10 mouse cellular contexts compared by ENCODE assay signal in genomic region chr9:43826558-43827253, GRCm38 (mm10).
A peak's percentile ranks its signal among the peaks of the same experiment; 100 is the strongest.
DNase-seq lines count a peak whose midpoint lies in the region; ATAC-seq and TF ChIP-seq lines count a peak whose summit lies in the region.
"Had no signal": no experiment of that assay in that cellular context is flagged by ENCODE, and none has a peak within 500 bp of the region (broad histone marks: within the 10 kb centered on the region; RNA-seq: fewer than 3 reads in every experiment).

No protein-coding gene starts in this region.

- H3K27me3 ChIP-seq in forebrain, embryonic 10.5 days (ENCODE audit: poor library complexity, severe bottlenecking), result peaks cover 7% of the 10 kb centered on the region; the same call in 1 of the 2 replicates
- no peaks in the 10 kb centered on the region for H3K27me3 ChIP-seq in forebrain, embryonic 13.5 days
- no peaks in the 10 kb centered on the region for H3K27me3 ChIP-seq in liver, postnatal 0 days (ENCODE audit: insufficient read depth, low read length)
- H3K27me3 ChIP-seq in liver, embryonic 11.5 days (replicated peaks; ENCODE audit: control insufficient read depth, insufficient read depth, low read length), result no peaks in the 10 kb centered on the region; the same call in 1 of the 2 replicates
- H3K27me3 ChIP-seq in intestine, embryonic 16.5 days (replicated peaks; ENCODE audit: control insufficient read depth, insufficient read depth, low read length), result no peaks in the 10 kb centered on the region

- 48% methylated on average over 8 of the region's 8 CpGs for WGBS in forebrain, embryonic 10.5 days
- 36% methylated on average over 8 of the region's 8 CpGs for WGBS in forebrain, embryonic 13.5 days
- WGBS in liver, postnatal 0 days (ENCODE audit: insufficient replicate concordance), result 66% methylated on average over 8 of the region's 8 CpGs
- WGBS in liver, embryonic 11.5 days, result 72% methylated on average over 8 of the region's 8 CpGs
- WGBS in intestine, embryonic 16.5 days, result 46% methylated on average over 8 of the region's 8 CpGs

- no peaks in the 10 kb centered on the region for H3K9me3 ChIP-seq in forebrain, embryonic 10.5 days
- no peaks in the 10 kb centered on the region for H3K9me3 ChIP-seq in forebrain, embryonic 13.5 days (replicated peaks)
- no peaks in the 10 kb centered on the region for H3K9me3 ChIP-seq in liver, postnatal 0 days (ENCODE audit: low read length)
- H3K9me3 ChIP-seq in liver, embryonic 11.5 days (ENCODE audit: control insufficient read depth, low read length), result no peaks in the 10 kb centered on the region
- no peaks in the 10 kb centered on the region for H3K9me3 ChIP-seq in intestine, embryonic 16.5 days (ENCODE audit: control insufficient read depth, low read length)

- ATAC-seq in forebrain, embryonic 13.5 days, result no peak
- peak; percentile 66; the same call in 1 of the 2 replicates for ATAC-seq in liver, postnatal 0 days
- no peak for ATAC-seq in liver, embryonic 11.5 days (replicated peaks; ENCODE audit: low FRiP score)
- peak; percentile 63 for ATAC-seq in intestine, embryonic 16.5 days

- no peak for TF ChIP-seq EP300 in liver, postnatal 0 days (IDR thresholded peaks at IDR 0.05; ENCODE audit: low read depth)

- TF ChIP-seq CTCF in liver, postnatal 0 days (IDR thresholded peaks at IDR 0.05; ENCODE audit: low read depth), result no peak

- DNase-seq in forebrain, embryonic 10.5 days (ENCODE audit: extremely low spot score, low spot score), result no peak
- no peak for DNase-seq in liver, postnatal 0 days
- DNase-seq in liver, embryonic 11.5 days (ENCODE audit: low spot score), result no peak
- DNase-seq in retina, embryonic 14.5 days (ENCODE audit: low spot score), result peak; percentile 10
- DNase-seq in MN1 (ENCODE audit: low spot score), result no peak
- no peak for DNase-seq in natural killer cell, adult 2 months (ENCODE audit: low spot score in 2 of 2)
- DNase-seq: cerebellum, postnatal 36 days had no signal

- H3K4me2 ChIP-seq in forebrain, embryonic 13.5 days, result no peak overlapping the region
- H3K4me2 ChIP-seq in liver, postnatal 0 days (ENCODE audit: low read depth, low read length), result no peak overlapping the region
- H3K4me2 ChIP-seq in liver, embryonic 11.5 days, result no peak overlapping the region
- no peak overlapping the region for H3K4me2 ChIP-seq in intestine, embryonic 16.5 days (ENCODE audit: low read depth, low read length)

- H3K36me3 ChIP-seq in forebrain, embryonic 10.5 days (replicated peaks), result no peaks in the 10 kb centered on the region
- H3K36me3 ChIP-seq in forebrain, embryonic 13.5 days (ENCODE audit: poor library complexity, severe bottlenecking), result no peaks in the 10 kb centered on the region
- H3K36me3 ChIP-seq in liver, postnatal 0 days (replicated peaks; ENCODE audit: insufficient read depth, low read length), result no peaks in the 10 kb centered on the region
- no peaks in the 10 kb centered on the region for H3K36me3 ChIP-seq in liver, embryonic 11.5 days (ENCODE audit: control insufficient read depth, insufficient read depth, low read length)
- H3K36me3 ChIP-seq in intestine, embryonic 16.5 days (ENCODE audit: control insufficient read depth, insufficient read depth, low read length), result no peaks in the 10 kb centered on the region

- H3K9ac ChIP-seq in forebrain, embryonic 13.5 days, result no peak overlapping the region
- H3K9ac ChIP-seq in liver, postnatal 0 days (replicated peaks), result no peak overlapping the region
- H3K9ac ChIP-seq in liver, embryonic 11.5 days (ENCODE audit: low read depth, low read length), result no peak overlapping the region
- H3K9ac ChIP-seq in intestine, embryonic 16.5 days (ENCODE audit: low read depth, low read length), result peak overlapping the region; percentile 6; the same call in 1 of the 2 replicates

- H3K27ac ChIP-seq in forebrain, embryonic 10.5 days, result peak overlapping the region; percentile 74
- no peak overlapping the region for H3K27ac ChIP-seq in forebrain, embryonic 13.5 days
- no peak overlapping the region for H3K27ac ChIP-seq in liver, postnatal 0 days (ENCODE audit: low read depth)
- no peak overlapping the region for H3K27ac ChIP-seq in liver, embryonic 11.5 days (ENCODE audit: low read depth, low read length)
- H3K27ac ChIP-seq in intestine, embryonic 16.5 days (ENCODE audit: low read length), result no peak overlapping the region
- H3K27ac ChIP-seq: stomach, postnatal 0 days had no signal

- peaks cover 46% of the 10 kb centered on the region for H3K4me1 ChIP-seq in forebrain, embryonic 10.5 days
- H3K4me1 ChIP-seq in forebrain, embryonic 13.5 days, result peaks cover 28% of the 10 kb centered on the region
- peaks cover 27% of the 10 kb centered on the region for H3K4me1 ChIP-seq in liver, postnatal 0 days (ENCODE audit: insufficient read depth)
- H3K4me1 ChIP-seq in liver, embryonic 11.5 days (replicated peaks; ENCODE audit: control insufficient read depth, insufficient read depth, low read length), result no peaks in the 10 kb centered on the region
- H3K4me1 ChIP-seq in intestine, embryonic 16.5 days (ENCODE audit: control insufficient read depth, insufficient read depth, low read length), result peaks cover 16% of the 10 kb centered on the region

- H3K4me3 ChIP-seq in forebrain, embryonic 10.5 days, result no peak overlapping the region
- no peak overlapping the region for H3K4me3 ChIP-seq in forebrain, embryonic 13.5 days
- no peak overlapping the region for H3K4me3 ChIP-seq in liver, postnatal 0 days (ENCODE audit: low read depth, low read length)
- H3K4me3 ChIP-seq in liver, embryonic 11.5 days (ENCODE audit: low read depth, low read length), result no peak overlapping the region
- H3K4me3 ChIP-seq in intestine, embryonic 16.5 days (ENCODE audit: low read length), result no peak overlapping the region

Comparison
In these comparisons a context has a peak if more than half of its experiments do, and no peak if none do; other contexts are left out.
1. ATAC-seq: peak in liver, postnatal 0 days (single experiment) and intestine, embryonic 16.5 days (single experiment); none in forebrain, embryonic 13.5 days (single experiment) and liver, embryonic 11.5 days (single experiment).